Comparison of ENCODE assay signal across 8 mouse cellular contexts in genomic region chr12:91685674-91686290, GRCm38 (mm10).
DNase-seq lines count a peak whose midpoint lies in the region; ATAC-seq and TF ChIP-seq lines count a peak whose summit lies in the region.
"Had no signal": no experiment of that assay in that cellular context is flagged by ENCODE, and none has a peak within 500 bp of the region (broad histone marks: within the 10 kb centered on the region; RNA-seq: fewer than 3 reads in every experiment).

No protein-coding gene starts in this region.

- peak overlapping the region; percentile 37 for H3K4me2 ChIP-seq in intestine, embryonic 14.5 days (ENCODE audit: low read length)
- H3K4me2 ChIP-seq in midbrain, embryonic 14.5 days (ENCODE audit: low read length) = peak overlapping the region; percentile 26

- WGBS in intestine, embryonic 14.5 days = 12% methylated on average over 13 of the region's 13 CpGs
- 17% methylated on average over 13 of the region's 13 CpGs for WGBS in midbrain, embryonic 14.5 days

- no peaks in the 10 kb centered on the region for H3K9me3 ChIP-seq in ES-E14 (ENCODE audit: control insufficient read depth, insufficient read depth, low read depth, low read length)
- no peaks in the 10 kb centered on the region for H3K9me3 ChIP-seq in intestine, embryonic 14.5 days (ENCODE audit: control insufficient read depth, low read length)
- H3K9me3 ChIP-seq in midbrain, embryonic 14.5 days (ENCODE audit: control insufficient read depth, low read length) = no peaks in the 10 kb centered on the region

- TF ChIP-seq POLR2A in brain, embryonic 14.5 days (IDR thresholded peaks at IDR 0.05; ENCODE audit: borderline replicate concordance, extremely low read depth, insufficient read depth, insufficient read length, poor library complexity, severe bottlenecking) = no peak

- peaks cover 12 to 25% of the 10 kb centered on the region in 2 experiments for H3K4me1 ChIP-seq in ES-E14 (ENCODE audit: control insufficient read depth in 2 of 2, insufficient read depth in 2 of 2, low read length in 2 of 2, poor library complexity in 1 of 2)
- H3K4me1 ChIP-seq in intestine, embryonic 14.5 days (replicated peaks; ENCODE audit: control insufficient read depth, insufficient read depth, low read length) = peaks cover 27% of the 10 kb centered on the region
- H3K4me1 ChIP-seq in midbrain, embryonic 14.5 days (ENCODE audit: control insufficient read depth, insufficient read depth, low read length) = peaks cover 33% of the 10 kb centered on the region

- DNase-seq in ES-E14 (ENCODE audit: low read depth, low spot score) = peak; percentile 63
- DNase-seq in brain, embryonic 14.5 days (ENCODE audit: low read depth) = peak; percentile 57
- peak; percentile 66 for DNase-seq in intestine, embryonic 14.5 days (ENCODE audit: low spot score)
- peak; percentile 26 for DNase-seq in midbrain, embryonic 14.5 days
- DNase-seq in cerebellum, adult 8-10 months = no peak
- DNase-seq in left cerebral cortex, adult 11 months (ENCODE audit: low spot score) = no peak
- no peak for DNase-seq in adrenal gland, postnatal 4 days (ENCODE audit: low spot score in 2 of 2)
- DNase-seq: heart, adult 18-20 months had no signal

- no peak for TF ChIP-seq CTCF in brain, embryonic 14.5 days (IDR thresholded peaks at IDR 0.05; ENCODE audit: borderline replicate concordance, extremely low read depth, insufficient read depth, insufficient read length)

- in situ Hi-C loops in ES-E14 (cut with MboI; ENCODE audit: low sequenced_read_pairs in 2 of 2, unreplicated experiment in 2 of 2) = no loop called here

- H3K4me3 ChIP-seq in ES-E14 (ENCODE audit: insufficient read depth in 1 of 2, low read depth in 1 of 2, low read length in 2 of 2, poor library complexity in 1 of 2, severe bottlenecking in 1 of 2) = peak overlapping the region; percentile 55 to 69
- H3K4me3 ChIP-seq in intestine, embryonic 14.5 days (ENCODE audit: low read depth, low read length) = 0 out of 2 replicates have a peak overlapping the region, but pooled peaks have one; percentile 4
- H3K4me3 ChIP-seq in midbrain, embryonic 14.5 days (replicated peaks; ENCODE audit: low read depth, low read length) = 0 out of 2 replicates have a peak overlapping the region, but pooled peaks have one; percentile 2

- peak; percentile 78 for ATAC-seq in intestine, embryonic 14.5 days (replicated peaks; ENCODE audit: low FRiP score, low TSS enrichment, low read depth)
- no peak for ATAC-seq in midbrain, embryonic 14.5 days (ENCODE audit: low FRiP score, low TSS enrichment)

- H3K36me3 ChIP-seq in ES-E14 (ENCODE audit: control insufficient read depth, insufficient read depth, low read length, poor library complexity, severe bottlenecking) = no peaks in the 10 kb centered on the region
- no peaks in the 10 kb centered on the region for H3K36me3 ChIP-seq in intestine, embryonic 14.5 days (ENCODE audit: control insufficient read depth, insufficient read depth, low read length)
- no peaks in the 10 kb centered on the region for H3K36me3 ChIP-seq in midbrain, embryonic 14.5 days (ENCODE audit: control insufficient read depth, insufficient read depth, low read length)

- H3K27ac ChIP-seq in ES-E14 (ENCODE audit: insufficient read depth, low read depth, low read length, poor library complexity, severe bottlenecking) = no peak overlapping the region; the same call in 1 of the 2 replicates
- no peak overlapping the region for H3K27ac ChIP-seq in intestine, embryonic 14.5 days (ENCODE audit: low read depth)
- peak overlapping the region; percentile 3 for H3K27ac ChIP-seq in midbrain, embryonic 14.5 days (replicated peaks; ENCODE audit: low read depth, low read length)

- H3K9ac ChIP-seq in ES-E14 (ENCODE audit: insufficient read depth, low read depth, low read length, poor library complexity, severe bottlenecking) = peak overlapping the region; percentile 67; the same call in 1 of the 2 replicates
- H3K9ac ChIP-seq in intestine, embryonic 14.5 days (ENCODE audit: low read length) = no peak overlapping the region
- H3K9ac ChIP-seq in midbrain, embryonic 14.5 days (replicated peaks; ENCODE audit: low read length) = no peak overlapping the region

- no peaks in the 10 kb centered on the region for H3K27me3 ChIP-seq in intestine, embryonic 14.5 days (replicated peaks; ENCODE audit: control insufficient read depth, insufficient read depth, low read length)
- H3K27me3 ChIP-seq in midbrain, embryonic 14.5 days (ENCODE audit: control insufficient read depth, insufficient read depth, low read length) = no peaks in the 10 kb centered on the region

TF ChIP-seq in ES-E14, 5 proteins besides CTCF, POLR2A, EP300 and RAD21:
- no peak for TF ChIP-seq ZNF384 (IDR thresholded peaks at IDR 0.05; ENCODE audit: low read depth, low read length)
- no peak for TF ChIP-seq HCFC1 (IDR thresholded peaks at IDR 0.05; ENCODE audit: borderline replicate concordance, insufficient read depth, low read length)
TF ChIP-seq in ES-E14: peak in this region for 0.

Comparison
In these comparisons a context has a peak if more than half of its experiments do, and no peak if none do; other contexts are left out.
1. DNase-seq: peak in ES-E14 (single experiment), brain, embryonic 14.5 days (single experiment), intestine, embryonic 14.5 days (single experiment) and midbrain, embryonic 14.5 days (single experiment); none in cerebellum, adult 8-10 months (single experiment), left cerebral cortex, adult 11 months (single experiment) and adrenal gland, postnatal 4 days (0 of 2).
2. H3K4me3 ChIP-seq: peak in every context shown above with its lines; median percentile 62 in ES-E14; 4 in intestine, embryonic 14.5 days; 2 in midbrain, embryonic 14.5 days.